Mouse (Mus musculus): ENCODE results near the gene Egln3. TPM values are rescaled to one million over a fixed set of nuclear protein-coding genes. Genes with fewer than 3 reads are reported as not detected.

The Egln3 gene
- total and polyA plus RNA-seq, 2 experiments, result 7.9 to 13.1 TPM

DNA sequence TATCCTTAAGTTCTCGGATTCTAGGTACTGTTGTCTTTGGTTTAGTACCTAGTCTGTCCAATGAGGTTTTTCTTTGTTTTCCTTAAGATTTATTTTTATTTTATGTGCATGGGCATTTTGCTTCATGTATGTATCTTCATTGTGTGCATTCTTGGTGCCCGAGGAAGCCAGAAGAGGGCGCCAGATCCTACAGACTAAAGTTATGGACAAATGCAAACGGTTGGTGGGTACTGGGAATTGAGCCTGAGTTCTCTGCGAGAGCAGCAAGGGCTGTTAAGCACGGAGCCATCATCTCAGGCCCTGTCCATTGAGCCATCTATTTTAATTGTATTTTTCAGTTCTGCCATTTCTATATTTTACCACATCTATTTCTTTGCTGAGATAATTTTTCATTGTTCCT is 35.9 kb downstream of the Egln3 start:
- H3K36me3 ChIP-seq (ENCODE audit: control insufficient read depth, insufficient read depth, low read length), result no peaks in the 10 kb centered on the region
- 88% methylated on average over 6 of the region's 6 CpGs for WGBS
- no peak for DNase-seq (ENCODE audit: extremely low read depth, low read depth, low spot score)
- no peak overlapping the region for H3K4me3 ChIP-seq (ENCODE audit: insufficient read depth, low read depth, low read length)
- no peak overlapping the region for H3K27ac ChIP-seq (replicated peaks; ENCODE audit: insufficient read depth, low read depth, low read length)
- H3K4me1 ChIP-seq (ENCODE audit: control insufficient read depth, insufficient read depth, low read length), result peaks cover 3% of the 10 kb centered on the region; the same call in 1 of the 2 replicates
- TF ChIP-seq CTCF (IDR thresholded peaks at IDR 0.05; ENCODE audit: low read depth, low read length), result peak; percentile 50
- no peak for TF ChIP-seq POLR2A (IDR thresholded peaks at IDR 0.05; ENCODE audit: extremely low read depth, insufficient read depth, low read length)
- no peak overlapping the region for H3K9ac ChIP-seq (ENCODE audit: low read depth, low read length)
- H3K27me3 ChIP-seq (ENCODE audit: control insufficient read depth, insufficient read depth, low read length), result no peaks in the 10 kb centered on the region
- no peaks in the 10 kb centered on the region for H3K79me2 ChIP-seq (ENCODE audit: control insufficient read depth, insufficient read depth, low read length)

DNA sequence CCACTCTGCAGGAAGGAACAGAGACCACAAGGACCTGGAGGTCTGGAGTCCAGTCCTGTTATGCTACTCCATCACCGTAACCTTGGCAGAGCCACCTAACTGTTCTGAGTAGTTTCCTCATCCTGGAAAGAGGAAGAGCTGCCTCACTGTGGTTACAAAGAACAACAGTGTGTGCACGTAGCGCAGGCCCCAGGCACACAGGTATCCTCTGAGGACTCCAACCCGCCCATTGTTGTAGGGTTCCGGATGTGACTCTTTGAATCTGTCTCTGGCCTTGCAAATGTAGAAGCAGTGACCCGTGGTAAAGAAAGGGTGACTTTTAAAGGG is 39.0 kb downstream of the Egln3 start:
- H3K36me3 ChIP-seq (ENCODE audit: control insufficient read depth, insufficient read depth, low read length), result no peaks in the 10 kb centered on the region
- no peaks in the 10 kb centered on the region for H3K79me2 ChIP-seq (ENCODE audit: control insufficient read depth, insufficient read depth, low read length)
- H3K9ac ChIP-seq (ENCODE audit: low read depth, low read length), result no peak overlapping the region
- H3K27me3 ChIP-seq (ENCODE audit: control insufficient read depth, insufficient read depth, low read length), result no peaks in the 10 kb centered on the region
- no peak overlapping the region for H3K4me3 ChIP-seq (ENCODE audit: insufficient read depth, low read depth, low read length)
- no peak for TF ChIP-seq POLR2A (IDR thresholded peaks at IDR 0.05; ENCODE audit: extremely low read depth, insufficient read depth, low read length)
- no peak for TF ChIP-seq CTCF (IDR thresholded peaks at IDR 0.05; ENCODE audit: low read depth, low read length)
- 88% methylated on average over 6 of the region's 6 CpGs for WGBS
- H3K4me1 ChIP-seq (ENCODE audit: control insufficient read depth, insufficient read depth, low read length), result peaks cover 6% of the 10 kb centered on the region
- no peak for DNase-seq (ENCODE audit: extremely low read depth, low read depth, low spot score)
- no peak overlapping the region for H3K27ac ChIP-seq (replicated peaks; ENCODE audit: insufficient read depth, low read depth, low read length)

DNA sequence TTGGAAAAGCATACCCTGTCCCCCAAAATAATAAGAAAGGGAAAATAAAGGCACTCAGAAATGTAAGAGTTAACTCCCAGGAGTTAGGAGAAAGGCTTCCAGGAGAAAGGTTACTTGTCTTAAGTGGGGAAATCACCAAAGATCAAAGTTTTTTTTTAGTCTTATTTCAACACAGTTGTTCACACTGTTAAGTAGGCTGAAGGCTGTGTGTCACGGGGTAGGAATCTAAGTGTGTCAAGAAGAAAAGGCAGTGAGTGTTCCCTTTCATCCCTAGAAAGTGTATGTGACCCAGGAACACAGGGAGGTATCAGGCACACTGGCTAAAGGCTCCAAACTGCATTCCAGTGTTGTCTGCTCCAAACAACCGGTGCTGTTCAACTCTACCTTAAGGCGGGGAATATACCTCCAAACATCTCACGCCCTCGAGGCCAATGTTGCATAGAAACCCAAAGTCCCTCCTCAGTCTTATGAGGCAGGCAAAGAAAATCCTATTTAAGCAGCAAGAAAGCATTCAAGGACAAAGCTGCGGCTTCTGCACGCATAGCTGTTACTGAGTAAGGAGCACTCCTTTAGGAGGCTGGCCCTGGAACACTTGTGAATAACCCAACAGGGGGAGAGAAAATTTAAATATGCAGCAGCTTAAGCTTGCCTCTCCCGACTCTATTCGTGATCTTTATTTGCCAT is 39.5 kb downstream of the Egln3 start:
- Histone ChIP-seq H3K36me3 (ENCODE audit: control insufficient read depth, insufficient read depth, low read length) (no peaks in the 10 kb centered on the region), H3K4me1 (ENCODE audit: control insufficient read depth, insufficient read depth, low read length) (peaks cover 6% of the 10 kb centered on the region), H3K9ac (ENCODE audit: low read depth, low read length) (no peak overlapping the region), H3K4me3 (ENCODE audit: insufficient read depth, low read depth, low read length) (no peak overlapping the region), H3K27me3 (ENCODE audit: control insufficient read depth, insufficient read depth, low read length) (no peaks in the 10 kb centered on the region), H3K27ac (replicated peaks; ENCODE audit: insufficient read depth, low read depth, low read length) (no peak overlapping the region), H3K79me2 (ENCODE audit: control insufficient read depth, insufficient read depth, low read length) (no peaks in the 10 kb centered on the region)
- TF ChIP-seq CTCF (IDR thresholded peaks at IDR 0.05; ENCODE audit: low read depth, low read length) (no peak), POLR2A (IDR thresholded peaks at IDR 0.05; ENCODE audit: extremely low read depth, insufficient read depth, low read length) (no peak)
- WGBS, result 81% methylated on average over 9 of the region's 9 CpGs
- peak; percentile 31 for DNase-seq (ENCODE audit: extremely low read depth, low read depth, low spot score)

DNA sequence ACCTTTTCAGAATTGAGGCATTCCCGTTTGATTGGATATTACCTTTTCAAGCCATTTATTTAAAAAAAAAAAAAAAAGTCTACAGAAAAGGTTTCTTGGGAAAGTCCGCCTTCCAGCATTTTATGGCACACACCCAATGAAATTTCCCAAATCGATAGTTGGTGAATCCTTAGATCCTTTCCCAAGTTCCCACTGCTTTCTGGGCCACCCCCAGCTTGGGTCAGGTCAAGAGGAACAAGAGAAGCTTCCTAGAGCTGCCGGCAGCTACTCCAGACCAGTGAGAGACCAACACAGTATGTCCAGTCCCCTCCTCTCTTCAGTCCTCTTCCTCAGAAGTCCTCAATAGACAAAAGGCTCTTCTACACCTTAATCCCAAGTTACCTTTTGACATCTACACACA is 40.5 kb downstream of the Egln3 start:
- no peak overlapping the region for H3K27ac ChIP-seq (replicated peaks; ENCODE audit: insufficient read depth, low read depth, low read length)
- no peaks in the 10 kb centered on the region for H3K79me2 ChIP-seq (ENCODE audit: control insufficient read depth, insufficient read depth, low read length)
- H3K36me3 ChIP-seq (ENCODE audit: control insufficient read depth, insufficient read depth, low read length), result no peaks in the 10 kb centered on the region
- DNase-seq (ENCODE audit: extremely low read depth, low read depth, low spot score), result peak; percentile 51
- TF ChIP-seq CTCF (IDR thresholded peaks at IDR 0.05; ENCODE audit: low read depth, low read length) (no peak), POLR2A (IDR thresholded peaks at IDR 0.05; ENCODE audit: extremely low read depth, insufficient read depth, low read length) (no peak)
- H3K4me1 ChIP-seq (ENCODE audit: control insufficient read depth, insufficient read depth, low read length), result peaks cover 6% of the 10 kb centered on the region
- H3K27me3 ChIP-seq (ENCODE audit: control insufficient read depth, insufficient read depth, low read length), result no peaks in the 10 kb centered on the region
- WGBS, result 3% methylated on average over 4 of the region's 4 CpGs
- H3K4me3 ChIP-seq (ENCODE audit: insufficient read depth, low read depth, low read length), result peak overlapping the region; percentile 24
- 0 out of 2 replicates have a peak overlapping the region, but pooled peaks have one; percentile 55 for H3K9ac ChIP-seq (ENCODE audit: low read depth, low read length)

DNA sequence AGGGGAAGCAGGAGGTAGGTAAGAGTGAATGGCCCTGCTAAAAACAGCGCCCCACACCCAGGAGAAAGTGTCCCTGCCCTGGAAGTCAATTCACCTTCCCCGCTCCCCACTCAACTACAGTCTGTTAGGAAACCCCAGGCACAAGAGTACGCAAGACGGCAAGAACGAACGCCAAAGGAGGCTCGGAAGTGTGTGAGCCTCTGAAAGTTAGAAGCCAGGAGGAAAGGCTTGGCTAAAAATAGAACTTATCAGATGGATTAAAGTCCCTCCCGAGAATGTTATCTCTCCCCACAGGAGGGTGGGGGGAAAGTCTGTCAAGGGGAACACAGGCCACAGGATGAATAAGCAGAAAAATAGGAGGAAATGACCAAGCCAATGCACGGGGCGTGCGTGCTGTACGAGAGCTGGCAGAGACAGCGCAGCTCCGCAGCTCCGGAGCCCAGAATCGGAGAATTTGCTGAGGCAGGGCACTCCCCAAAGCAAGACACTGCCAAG is 41.0 kb downstream of the Egln3 start:
- TF ChIP-seq CTCF (IDR thresholded peaks at IDR 0.05; ENCODE audit: low read depth, low read length) (no peak), POLR2A (IDR thresholded peaks at IDR 0.05; ENCODE audit: extremely low read depth, insufficient read depth, low read length) (no peak)
- peak overlapping the region; percentile 55 for H3K9ac ChIP-seq (ENCODE audit: low read depth, low read length)
- no peaks in the 10 kb centered on the region for H3K36me3 ChIP-seq (ENCODE audit: control insufficient read depth, insufficient read depth, low read length)
- 2% methylated on average over 16 of the region's 16 CpGs for WGBS
- H3K27ac ChIP-seq (replicated peaks; ENCODE audit: insufficient read depth, low read depth, low read length), result no peak overlapping the region
- H3K4me3 ChIP-seq (ENCODE audit: insufficient read depth, low read depth, low read length), result peak overlapping the region; percentile 24
- H3K27me3 ChIP-seq (ENCODE audit: control insufficient read depth, insufficient read depth, low read length), result no peaks in the 10 kb centered on the region
- H3K79me2 ChIP-seq (ENCODE audit: control insufficient read depth, insufficient read depth, low read length), result no peaks in the 10 kb centered on the region
- peak; percentile 66 for DNase-seq (ENCODE audit: extremely low read depth, low read depth, low spot score)
- peaks cover 6% of the 10 kb centered on the region for H3K4me1 ChIP-seq (ENCODE audit: control insufficient read depth, insufficient read depth, low read length)

DNA sequence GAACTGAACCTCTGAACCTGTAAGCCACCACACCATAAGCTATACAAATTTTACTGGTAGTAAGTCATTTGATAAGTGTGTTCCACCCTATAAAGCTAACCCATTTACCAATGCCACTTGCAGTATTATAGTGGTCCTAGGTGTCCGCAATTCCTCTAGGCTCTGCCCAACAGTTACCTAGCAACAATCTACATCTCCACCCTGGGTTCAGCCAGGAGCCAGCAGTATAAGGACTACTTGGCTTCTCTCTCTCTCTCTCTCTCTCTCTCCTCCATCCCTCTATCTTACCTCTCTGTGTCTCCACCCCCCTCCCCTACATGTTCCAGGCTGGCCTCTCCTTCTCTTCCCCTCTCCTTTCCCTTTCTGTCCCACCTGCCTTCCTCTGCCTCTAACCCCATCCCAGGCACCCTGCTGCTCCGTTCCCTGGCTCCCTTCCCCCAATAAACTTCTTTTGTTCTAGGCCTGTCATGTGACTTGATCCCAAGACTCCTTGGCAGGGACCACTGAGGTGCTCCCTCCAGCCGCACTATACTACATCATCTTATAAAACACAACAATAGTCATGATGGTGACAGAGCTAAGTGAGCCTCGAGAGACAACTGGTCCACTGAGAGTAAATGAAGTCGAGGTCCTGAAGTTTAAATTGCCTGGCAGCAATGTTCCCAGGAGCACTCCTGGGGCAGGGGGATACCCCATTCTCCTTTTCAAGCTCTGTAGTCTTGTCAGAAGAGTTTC is 42.0 kb downstream of the Egln3 start:
- H3K9ac ChIP-seq (ENCODE audit: low read depth, low read length), result no peak overlapping the region
- no peaks in the 10 kb centered on the region for H3K36me3 ChIP-seq (ENCODE audit: control insufficient read depth, insufficient read depth, low read length)
- WGBS, result 80% methylated on average over 5 of the region's 5 CpGs
- TF ChIP-seq CTCF (IDR thresholded peaks at IDR 0.05; ENCODE audit: low read depth, low read length) (no peak), POLR2A (IDR thresholded peaks at IDR 0.05; ENCODE audit: extremely low read depth, insufficient read depth, low read length) (no peak)
- peaks cover 6% of the 10 kb centered on the region for H3K4me1 ChIP-seq (ENCODE audit: control insufficient read depth, insufficient read depth, low read length)
- H3K27ac ChIP-seq (replicated peaks; ENCODE audit: insufficient read depth, low read depth, low read length), result no peak overlapping the region
- no peak overlapping the region for H3K4me3 ChIP-seq (ENCODE audit: insufficient read depth, low read depth, low read length)
- no peak for DNase-seq (ENCODE audit: extremely low read depth, low read depth, low spot score)
- no peaks in the 10 kb centered on the region for H3K79me2 ChIP-seq (ENCODE audit: control insufficient read depth, insufficient read depth, low read length)
- H3K27me3 ChIP-seq (ENCODE audit: control insufficient read depth, insufficient read depth, low read length), result no peaks in the 10 kb centered on the region
